Mouse (Mus musculus): ENCODE measurements around the gene Lsm12. TPM values are rescaled to one million over a fixed set of nuclear protein-coding genes. Genes with fewer than 3 reads are reported as not detected.

The Lsm12 gene
- 32.9 and 35.5 TPM in 2 replicates for polyA plus RNA-seq (2012; rRNA removed)

DNA sequence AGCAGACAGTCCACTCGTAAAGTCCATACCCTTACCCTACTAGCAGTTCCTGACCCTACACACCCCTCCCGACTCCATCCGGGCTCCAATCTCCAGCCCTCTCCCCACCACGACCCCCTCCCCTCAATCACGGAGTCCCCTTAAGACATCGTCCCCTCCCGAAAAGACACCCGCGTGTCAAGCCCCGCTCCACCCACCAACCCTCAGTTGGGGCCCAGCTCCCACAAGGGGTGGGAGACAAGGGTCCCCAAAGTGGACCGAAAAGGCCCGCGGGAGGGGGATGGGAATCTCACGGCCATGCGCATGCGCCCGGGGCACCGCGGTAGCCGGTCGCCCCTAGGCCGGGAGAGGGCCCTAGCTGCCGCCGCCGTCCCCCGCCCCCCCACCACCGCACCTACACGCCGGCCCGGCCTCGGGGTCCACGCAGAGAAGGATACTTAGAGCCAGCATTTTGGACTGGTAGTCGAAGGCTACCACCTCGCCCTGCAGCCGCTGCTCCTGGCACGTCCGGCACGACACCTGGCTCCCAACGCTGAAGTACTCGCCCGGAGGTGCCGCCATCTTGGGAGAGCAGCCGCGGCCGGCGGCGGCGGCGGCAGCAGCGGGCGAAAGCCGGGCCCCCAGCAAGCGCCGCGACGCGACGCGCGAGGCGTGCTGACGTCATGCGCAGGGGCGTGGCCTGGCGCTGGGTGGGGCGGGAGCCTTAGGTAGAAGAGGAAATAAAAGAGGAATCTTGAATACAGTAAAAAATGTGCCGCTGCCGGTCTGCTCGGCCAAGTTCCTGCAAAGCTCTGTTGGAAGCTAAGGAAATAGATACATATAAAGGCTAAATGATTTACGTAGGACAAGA, at the start of gene Lsm12:
TSS of gene Lsm12 (minus strand) at position 651 of the 850 bp plus-strand sequence.
- peak; percentile 73 to 93 for DNase-seq (ENCODE audit: extremely low spot score in 1 of 2, low spot score in 1 of 2)

DNA sequence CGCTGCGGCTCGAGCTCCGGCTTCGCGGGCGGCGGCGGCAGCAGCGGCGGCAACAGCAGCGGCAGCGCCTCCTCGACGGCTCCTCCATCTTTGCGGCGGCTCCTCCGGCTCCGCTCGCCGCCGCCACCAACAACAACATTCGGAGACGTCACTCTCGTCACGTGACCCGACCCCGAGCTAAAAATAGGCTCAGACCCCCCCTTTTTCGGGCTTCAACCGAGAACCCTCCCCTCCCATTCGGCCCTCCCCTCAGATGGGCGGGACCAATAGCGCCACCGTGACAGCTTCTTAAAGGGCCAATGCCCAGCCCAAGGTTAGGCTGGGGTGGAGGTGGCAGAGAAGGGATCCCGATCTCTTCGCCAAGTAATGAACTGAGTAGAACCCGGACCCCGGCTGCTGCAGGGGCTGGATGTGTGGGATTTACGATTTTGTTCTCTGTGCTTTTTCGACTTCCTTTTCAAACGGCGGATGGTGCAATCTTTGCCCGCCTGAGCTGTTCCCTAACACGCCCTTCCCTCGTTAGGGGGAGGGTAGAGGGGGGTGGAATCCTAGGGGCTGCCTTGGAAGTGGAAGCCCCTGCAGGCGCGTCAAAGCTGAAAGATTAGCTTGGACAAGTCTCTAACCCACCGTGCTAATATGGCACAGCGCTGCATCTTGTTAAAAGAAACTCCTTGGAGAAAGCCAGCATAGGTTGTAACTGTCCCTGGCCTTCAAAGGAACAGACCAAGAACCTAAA, 45.1 kb upstream of the Lsm12 start, which contains the start of gene Hdac5:
TSS of gene Hdac5 (minus strand) at position 161 of the 736 bp plus-strand sequence.
- DNase-seq (ENCODE audit: extremely low spot score in 1 of 2, low spot score in 1 of 2): peak; percentile 97 to 99

DNA sequence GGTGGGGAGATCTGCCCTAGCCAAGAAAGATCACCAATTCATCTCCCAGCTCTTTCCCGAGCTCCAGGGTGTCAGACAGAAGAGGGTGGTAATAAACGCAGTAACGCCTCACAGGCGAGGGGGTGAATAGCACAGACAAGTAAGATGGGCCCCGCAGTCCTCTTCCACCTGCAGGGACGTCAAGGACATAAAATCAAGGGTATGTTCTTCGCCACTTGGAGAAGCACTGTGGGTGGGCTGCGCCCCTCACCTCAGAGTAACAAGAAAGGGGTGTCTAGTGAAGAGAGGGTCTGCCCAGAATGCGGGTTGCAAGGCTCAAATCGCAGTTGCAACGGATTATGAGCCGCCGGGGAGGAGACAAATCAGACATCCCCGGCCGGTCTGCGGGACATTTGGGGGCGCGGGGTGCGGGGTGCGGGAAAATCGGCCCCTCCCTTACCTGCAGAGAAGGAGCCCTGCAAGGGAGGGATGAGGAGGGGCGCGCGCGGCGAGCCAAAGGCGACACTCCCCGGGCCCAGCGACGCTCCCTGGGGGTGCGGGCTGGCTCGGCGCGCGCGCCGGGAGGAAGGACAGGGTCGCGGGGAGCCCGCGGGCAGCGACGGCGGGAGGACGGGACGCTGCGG, 44.3 kb upstream of the Lsm12 start:
- DNase-seq (ENCODE audit: extremely low spot score in 1 of 2, low spot score in 1 of 2): no peak

GRCm38 (mm10) chr11:102228646-102229268, 43.7 kb upstream of the Lsm12 start:
- no peak for DNase-seq (ENCODE audit: extremely low spot score in 1 of 2, low spot score in 1 of 2)

- no peak for DNase-seq (ENCODE audit: extremely low spot score in 1 of 2, low spot score in 1 of 2)
These were observed 43.1 kb upstream of the Lsm12 start for GRCm38 (mm10) chr11:102228191-102228545.

DNA sequence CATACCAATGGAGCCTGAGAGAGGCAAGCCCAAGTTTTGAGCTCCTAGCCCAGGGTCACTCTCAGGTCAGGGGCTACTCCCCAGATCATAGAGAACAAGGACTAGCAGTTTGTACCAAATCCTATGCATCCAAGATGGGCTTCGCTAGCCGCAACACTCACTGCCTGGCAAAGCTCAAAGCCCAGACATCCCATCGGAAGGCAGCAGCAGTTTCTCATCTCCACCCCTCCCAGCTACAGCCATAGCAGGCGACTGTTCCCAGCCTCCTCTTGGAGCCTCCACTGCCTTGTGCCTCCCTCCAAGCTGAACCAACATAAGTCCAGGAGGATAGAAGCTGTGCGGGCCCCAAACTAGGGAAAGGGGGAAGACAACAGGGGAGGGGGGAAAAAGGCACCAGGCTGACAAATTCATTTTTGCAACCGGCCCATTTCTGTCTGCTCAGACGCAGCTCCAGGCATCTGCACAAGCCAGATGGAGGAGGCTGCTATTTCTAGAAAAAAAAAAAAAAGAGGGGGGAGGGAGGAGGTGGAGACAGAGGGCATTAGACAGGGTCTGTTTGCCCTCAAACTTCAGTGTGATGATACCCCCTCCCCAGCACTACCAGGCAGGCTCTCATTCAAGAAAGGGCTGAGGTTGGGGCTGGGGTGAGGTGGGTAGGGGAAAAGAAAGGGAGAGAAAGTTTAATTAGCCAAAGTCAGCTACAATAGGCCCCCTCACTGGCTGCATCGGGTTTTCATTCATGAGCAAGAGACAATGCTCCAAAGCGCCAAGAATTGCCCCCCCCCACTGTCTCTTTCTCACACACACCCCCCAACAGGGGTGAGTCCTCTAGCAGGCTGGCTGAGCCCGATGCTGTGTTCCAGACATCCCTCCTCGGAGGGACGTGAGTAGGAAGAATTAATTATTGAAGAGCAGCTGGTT, 42.4 kb upstream of the Lsm12 start:
- no peak for DNase-seq (ENCODE audit: extremely low spot score in 1 of 2, low spot score in 1 of 2)

DNA sequence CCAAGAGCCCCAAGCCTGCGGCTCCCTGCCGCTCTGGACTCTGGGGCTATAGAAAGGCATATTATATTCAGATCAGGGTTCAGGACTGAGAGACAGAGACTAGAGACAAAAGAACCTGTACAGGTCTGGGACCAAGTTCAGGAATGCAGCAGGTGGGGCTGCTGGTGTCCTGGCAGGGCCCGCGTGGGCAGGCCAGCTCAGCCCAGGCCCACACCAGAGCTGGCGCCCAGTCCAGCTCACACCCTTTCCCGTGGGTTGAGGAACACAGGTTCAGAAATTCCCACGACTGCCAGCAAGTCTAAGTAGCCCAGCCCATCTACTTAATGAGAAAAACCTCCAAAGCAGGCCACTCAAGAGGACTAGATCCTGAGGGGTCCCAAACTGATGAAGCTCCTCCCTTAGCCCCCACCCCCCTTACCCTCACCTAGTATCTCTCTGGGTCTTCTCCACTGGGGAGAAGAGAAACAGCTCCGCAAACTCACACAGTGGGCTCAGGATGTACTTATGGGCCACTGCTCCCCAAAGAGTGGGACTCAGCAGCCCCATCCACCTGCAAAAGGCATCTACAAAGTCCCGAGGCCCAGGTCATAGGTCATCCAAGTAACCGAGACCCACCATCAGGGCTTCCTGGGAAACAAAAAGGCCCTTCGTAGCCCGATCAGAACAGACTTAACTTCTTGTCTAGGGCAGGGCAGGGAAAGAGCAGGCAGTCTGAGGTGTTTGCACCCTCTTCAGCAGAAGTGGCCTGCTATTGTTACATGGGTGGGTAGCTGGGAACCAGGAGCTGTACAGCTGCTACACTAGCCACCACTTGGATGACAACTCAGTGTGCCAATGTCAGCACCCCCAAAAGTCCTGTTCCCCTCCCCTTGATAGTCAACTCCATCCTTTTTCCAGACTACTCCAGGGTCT, 41.2 kb upstream of the Lsm12 start:
- DNase-seq (ENCODE audit: extremely low spot score in 1 of 2, low spot score in 1 of 2): no peak

DNA sequence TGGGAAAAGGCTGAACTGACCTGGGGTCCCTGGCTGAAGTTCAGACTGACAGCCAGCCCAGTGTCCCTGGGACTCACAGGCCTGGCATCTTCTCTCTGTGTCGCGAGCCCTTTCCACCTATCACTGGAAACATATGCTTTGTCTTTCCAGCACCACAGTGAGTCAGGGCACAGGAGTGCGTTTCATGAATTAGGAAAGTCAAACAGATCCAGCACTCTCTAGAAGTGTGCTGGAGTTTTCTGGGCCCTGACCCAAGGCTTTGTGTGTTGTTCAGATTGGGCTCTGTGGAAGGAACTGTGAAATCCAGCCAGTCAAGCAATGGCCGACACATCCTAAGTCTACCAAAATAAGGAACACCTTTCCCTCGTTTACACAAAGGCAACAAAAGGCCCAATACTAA, 40.1 kb upstream of the Lsm12 start:
- DNase-seq (ENCODE audit: extremely low spot score in 1 of 2, low spot score in 1 of 2): no peak

DNA sequence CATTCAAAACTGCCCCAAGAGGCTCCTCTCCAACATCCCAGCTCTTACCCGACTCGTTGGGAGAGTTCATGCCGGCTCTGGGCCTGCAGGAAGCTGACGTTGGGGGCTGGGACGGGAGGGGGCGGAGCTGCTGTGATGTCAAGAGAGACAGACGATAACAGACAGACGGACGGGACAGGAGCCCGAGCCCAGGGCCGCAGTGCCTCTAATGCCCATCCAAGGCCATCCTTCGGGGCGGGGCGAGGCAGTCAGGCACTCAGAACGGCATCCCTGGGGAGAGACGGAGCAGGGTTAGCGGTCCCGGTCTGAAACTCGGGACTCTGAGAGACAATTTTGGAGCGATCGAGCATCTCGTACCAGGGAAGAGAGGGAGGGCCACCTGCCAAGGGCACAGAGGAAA, 39.6 kb upstream of the Lsm12 start:
- DNase-seq (ENCODE audit: extremely low spot score in 1 of 2, low spot score in 1 of 2): no peak

DNA sequence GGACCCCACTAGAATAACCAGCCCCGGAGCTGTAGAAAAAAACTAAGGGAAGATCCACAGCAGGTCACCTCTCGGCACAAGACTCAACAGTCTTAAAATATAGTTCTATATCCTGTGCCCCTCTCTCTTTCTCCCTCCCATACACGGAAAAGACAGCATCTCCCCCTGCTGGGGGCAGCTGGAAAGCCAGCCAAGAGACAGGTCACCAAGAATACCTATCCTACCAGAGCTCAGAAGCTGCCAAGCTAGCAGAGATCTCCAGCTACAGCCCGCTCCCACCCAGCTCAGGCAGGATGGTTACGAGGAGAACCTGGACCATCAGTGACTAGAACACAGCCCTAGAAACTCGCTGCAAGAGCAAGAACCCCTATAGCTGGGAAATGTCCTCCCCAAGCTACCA, 38.1 kb upstream of the Lsm12 start:
- DNase-seq (ENCODE audit: extremely low spot score in 1 of 2, low spot score in 1 of 2): no peak

GRCm38 (mm10) chr11:102221954-102222351, 36.9 kb upstream of the Lsm12 start:
- DNase-seq (ENCODE audit: extremely low spot score in 1 of 2, low spot score in 1 of 2): no peak

DNA sequence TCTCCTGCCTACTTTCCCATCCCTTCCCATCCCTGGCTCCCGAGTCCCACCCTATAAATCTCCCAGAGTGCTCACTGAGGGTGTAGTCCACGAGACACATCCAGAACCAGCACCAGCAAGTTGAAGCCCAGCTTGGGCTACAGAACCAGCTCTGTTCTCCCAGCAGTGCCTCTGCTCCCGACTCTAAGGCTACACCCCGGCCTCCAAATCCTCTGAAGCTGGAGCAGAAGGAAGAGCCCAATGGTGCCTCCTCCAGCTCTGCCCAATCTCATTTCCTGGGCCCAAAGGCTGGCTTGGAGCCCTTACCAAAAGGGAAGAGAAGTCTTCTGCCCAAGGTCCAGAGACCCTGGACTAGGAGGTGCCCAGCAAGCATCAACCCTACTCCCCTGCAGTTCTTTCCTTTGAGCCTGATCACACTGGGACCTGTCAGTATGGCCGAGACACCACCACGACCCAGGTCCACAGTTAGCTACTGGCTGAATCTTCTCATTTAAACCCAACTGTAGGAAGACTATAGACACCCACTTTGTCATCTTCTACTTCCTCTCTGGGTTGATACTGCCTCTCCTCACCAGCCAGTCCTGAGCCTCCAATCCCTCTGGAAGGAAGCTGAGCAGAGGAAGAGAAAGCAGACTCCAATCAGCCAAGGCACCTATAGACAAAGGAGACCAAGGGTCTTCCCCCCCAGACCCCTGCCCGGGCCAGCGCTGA, 36.3 kb upstream of the Lsm12 start:
- DNase-seq (ENCODE audit: extremely low spot score in 1 of 2, low spot score in 1 of 2): no peak

DNA sequence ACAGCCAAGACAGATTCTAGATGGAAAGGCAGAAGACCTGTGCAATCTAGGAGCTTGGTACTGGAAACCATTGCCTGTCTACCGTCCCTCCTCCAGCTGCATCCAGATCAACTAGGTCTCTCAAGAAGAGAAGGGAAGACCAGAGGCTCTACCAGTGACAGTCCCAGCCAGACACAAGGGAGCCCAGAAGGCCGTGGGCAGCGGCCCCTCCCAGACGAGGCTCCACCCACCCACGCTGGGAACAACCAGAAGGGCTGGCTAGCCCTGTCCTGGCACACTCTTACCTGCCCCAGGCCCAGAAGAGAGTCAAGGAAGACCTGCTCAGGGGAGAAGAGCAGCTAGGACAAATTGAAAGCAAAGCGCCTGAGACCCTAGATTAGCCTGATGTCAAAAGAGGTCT, 35.4 kb upstream of the Lsm12 start:
- DNase-seq (ENCODE audit: extremely low spot score in 1 of 2, low spot score in 1 of 2): no peak

DNA sequence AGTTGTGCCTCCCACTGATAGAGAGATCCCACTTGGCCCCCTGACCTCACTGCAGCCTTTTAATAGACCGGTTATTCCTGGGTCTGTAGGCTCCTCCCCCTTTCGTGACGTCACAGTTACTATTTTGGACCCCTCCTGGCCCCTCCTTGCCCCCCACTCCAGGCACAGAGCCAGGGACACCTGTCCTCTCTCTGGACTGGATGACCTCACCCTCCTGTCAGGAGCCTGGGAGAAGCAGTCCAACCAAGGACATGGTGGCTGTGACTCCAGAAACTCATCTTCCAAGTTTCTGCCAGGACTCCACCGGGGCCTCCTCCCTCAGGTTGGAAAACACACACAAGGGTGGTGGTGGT, 34.9 kb upstream of the Lsm12 start:
- DNase-seq (ENCODE audit: extremely low spot score in 1 of 2, low spot score in 1 of 2): no peak

- no peak for DNase-seq (ENCODE audit: extremely low spot score in 1 of 2, low spot score in 1 of 2)
These were observed 34.3 kb upstream of the Lsm12 start for GRCm38 (mm10) chr11:102219247-102219993.

GRCm38 (mm10) chr11:102218783-102219182, 33.7 kb upstream of the Lsm12 start:
- DNase-seq (ENCODE audit: extremely low spot score in 1 of 2, low spot score in 1 of 2): peak; percentile 94 to 98

GRCm38 (mm10) chr11:102217876-102218430, 32.9 kb upstream of the Lsm12 start:
- no peak for DNase-seq (ENCODE audit: extremely low spot score in 1 of 2, low spot score in 1 of 2)
